Mouse (Mus musculus): ENCODE measurements around the gene Gstcd. TPM values are rescaled to one million over a fixed set of nuclear protein-coding genes. Genes with fewer than 3 reads are reported as not detected.

Gstcd gene
- polyA plus RNA-seq, 1 experiment = 0.38 TPM

DNA sequence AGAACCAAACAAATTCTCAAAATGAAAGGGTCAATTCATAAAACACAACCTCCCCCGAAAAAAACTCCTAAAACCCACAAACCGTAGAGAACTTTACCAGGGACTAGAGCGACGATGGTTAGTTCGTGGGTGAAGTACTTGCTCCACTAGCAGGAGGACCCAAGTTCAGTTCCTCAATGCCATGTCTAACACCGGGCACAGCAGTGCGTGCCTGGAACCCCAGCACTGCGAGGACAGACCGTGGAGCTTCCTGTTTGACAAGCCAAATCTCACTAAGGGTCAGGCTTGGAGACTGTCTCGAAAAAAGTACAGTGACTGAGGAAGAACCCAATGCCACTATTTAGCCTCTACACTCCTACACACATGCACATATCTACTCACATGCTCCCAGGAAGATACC lies 16.3 kb downstream of the Gstcd start:
- TF ChIP-seq TAL1 (IDR thresholded peaks at IDR 0.05; ENCODE audit: low read length) (no peak), GATA1 (IDR thresholded peaks at IDR 0.05; ENCODE audit: low read length) (no peak)
- H3K4me3 ChIP-seq (replicated peaks) = no peak overlapping the region
- peaks cover 59% of the 10 kb centered on the region for H3K36me3 ChIP-seq (ENCODE audit: control insufficient read depth)
- no peaks in the 10 kb centered on the region for H3K9me3 ChIP-seq (ENCODE audit: control insufficient read depth, low read length)
- H3K4me1 ChIP-seq (ENCODE audit: control insufficient read depth) = no peaks in the 10 kb centered on the region; the same call in 1 of the 2 replicates
- no peaks in the 10 kb centered on the region for H3K27me3 ChIP-seq (ENCODE audit: control insufficient read depth)

DNA sequence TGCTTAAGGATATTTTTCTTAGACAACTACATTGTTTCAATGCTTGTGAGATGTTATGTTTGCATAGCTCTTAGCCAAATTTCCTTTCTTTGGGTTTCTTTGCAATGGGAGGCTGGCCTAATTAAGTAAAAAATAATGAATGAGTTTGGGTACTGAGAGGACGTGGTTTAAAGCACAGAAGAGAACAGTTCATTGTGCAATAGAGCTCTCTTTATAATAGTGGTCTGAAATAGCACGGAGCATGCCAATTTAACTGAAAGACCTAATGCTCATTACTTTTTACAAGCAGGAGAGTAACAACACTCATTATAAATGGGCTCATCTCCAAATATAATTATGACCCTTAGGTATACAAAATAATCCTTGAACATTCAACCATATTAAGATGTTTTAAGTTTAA lies 39.8 kb downstream of the Gstcd start:
- H3K36me3 ChIP-seq (ENCODE audit: control insufficient read depth) = peaks cover 22% of the 10 kb centered on the region
- H3K4me3 ChIP-seq (replicated peaks) = no peak overlapping the region
- H3K27me3 ChIP-seq (ENCODE audit: control insufficient read depth) = no peaks in the 10 kb centered on the region
- TF ChIP-seq GATA1 (IDR thresholded peaks at IDR 0.05; ENCODE audit: low read length) = no peak
- TF ChIP-seq TAL1 (IDR thresholded peaks at IDR 0.05; ENCODE audit: low read length) = no peak
- no peaks in the 10 kb centered on the region for H3K9me3 ChIP-seq (ENCODE audit: control insufficient read depth, low read length)
- no peaks in the 10 kb centered on the region for H3K4me1 ChIP-seq (ENCODE audit: control insufficient read depth)

DNA sequence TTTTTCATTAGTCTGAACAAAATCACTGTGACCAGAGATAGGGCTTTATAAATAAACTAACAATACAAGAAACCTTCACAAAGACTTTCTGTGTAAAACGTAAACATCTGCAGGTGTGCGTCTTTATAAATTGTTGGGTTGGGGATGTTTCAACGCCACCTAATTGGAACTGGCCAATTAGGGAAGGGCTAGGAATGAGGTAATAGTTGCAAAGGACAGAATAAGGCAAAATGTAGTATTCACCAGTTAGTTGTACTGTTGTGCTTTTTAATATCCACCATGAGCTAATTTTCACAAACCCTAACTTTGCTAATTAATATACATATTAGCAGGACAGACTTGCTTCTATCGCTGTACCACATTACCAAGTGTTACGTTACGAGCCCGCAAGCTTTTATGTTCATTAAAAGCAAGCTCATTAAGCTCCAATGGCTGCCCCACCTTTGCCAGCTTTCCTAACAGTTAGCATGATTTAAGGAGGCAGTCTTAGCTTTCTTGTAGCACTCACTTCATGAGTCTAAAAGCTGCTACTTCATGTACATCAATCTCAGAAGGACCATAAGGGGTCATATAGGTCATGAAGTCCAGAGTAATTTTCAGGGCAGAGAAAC lies 58.6 kb downstream of the Gstcd start:
- TF ChIP-seq TAL1 (IDR thresholded peaks at IDR 0.05; ENCODE audit: low read length) (no peak), GATA1 (IDR thresholded peaks at IDR 0.05; ENCODE audit: low read length) (no peak)
- Histone ChIP-seq H3K4me3 (replicated peaks) (no peak overlapping the region), H3K9me3 (ENCODE audit: control insufficient read depth, low read length) (no peaks in the 10 kb centered on the region), H3K4me1 (ENCODE audit: control insufficient read depth) (no peaks in the 10 kb centered on the region), H3K36me3 (ENCODE audit: control insufficient read depth) (peaks cover 2% of the 10 kb centered on the region; the same call in 1 of the 2 replicates), H3K27me3 (ENCODE audit: control insufficient read depth) (no peaks in the 10 kb centered on the region)

DNA sequence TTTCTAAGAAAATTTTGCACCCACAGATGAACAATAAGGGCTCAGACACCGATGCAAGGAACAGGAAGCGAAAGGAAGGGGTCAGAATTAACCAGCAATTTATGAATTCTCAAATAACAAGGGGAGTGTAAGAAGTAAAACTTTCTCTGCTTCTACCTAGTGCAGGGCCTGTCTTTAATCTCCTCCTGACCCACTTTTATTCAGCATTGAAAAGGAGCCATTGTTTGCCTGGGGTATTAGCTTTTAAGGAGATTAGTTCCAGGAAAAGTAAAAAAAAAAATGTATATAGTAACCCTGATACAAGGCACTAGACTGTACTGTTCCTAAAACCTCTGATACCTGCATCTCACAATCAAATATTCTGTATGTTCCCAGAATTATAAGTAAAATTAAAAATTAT lies 64.9 kb downstream of the Gstcd start:
- no peak for TF ChIP-seq TAL1 (IDR thresholded peaks at IDR 0.05; ENCODE audit: low read length)
- TF ChIP-seq GATA1 (IDR thresholded peaks at IDR 0.05; ENCODE audit: low read length) = no peak
- H3K9me3 ChIP-seq (ENCODE audit: control insufficient read depth, low read length) = no peaks in the 10 kb centered on the region
- H3K4me3 ChIP-seq (replicated peaks) = no peak overlapping the region
- H3K36me3 ChIP-seq (ENCODE audit: control insufficient read depth) = peaks cover 3% of the 10 kb centered on the region
- no peaks in the 10 kb centered on the region for H3K4me1 ChIP-seq (ENCODE audit: control insufficient read depth)
- no peaks in the 10 kb centered on the region for H3K27me3 ChIP-seq (ENCODE audit: control insufficient read depth)

- Histone ChIP-seq H3K9me3 (ENCODE audit: control insufficient read depth, low read length) (no peaks in the 10 kb centered on the region), H3K4me1 (ENCODE audit: control insufficient read depth) (no peaks in the 10 kb centered on the region), H3K36me3 (ENCODE audit: control insufficient read depth) (peaks cover 18% of the 10 kb centered on the region), H3K27me3 (ENCODE audit: control insufficient read depth) (no peaks in the 10 kb centered on the region), H3K4me3 (replicated peaks) (no peak overlapping the region)
- TF ChIP-seq TAL1 (IDR thresholded peaks at IDR 0.05; ENCODE audit: low read length) = no peak
- no peak for TF ChIP-seq GATA1 (IDR thresholded peaks at IDR 0.05; ENCODE audit: low read length)
These were observed 84.6 kb downstream of the Gstcd start for GRCm38 (mm10) chr3:133007250-133007649.

DNA sequence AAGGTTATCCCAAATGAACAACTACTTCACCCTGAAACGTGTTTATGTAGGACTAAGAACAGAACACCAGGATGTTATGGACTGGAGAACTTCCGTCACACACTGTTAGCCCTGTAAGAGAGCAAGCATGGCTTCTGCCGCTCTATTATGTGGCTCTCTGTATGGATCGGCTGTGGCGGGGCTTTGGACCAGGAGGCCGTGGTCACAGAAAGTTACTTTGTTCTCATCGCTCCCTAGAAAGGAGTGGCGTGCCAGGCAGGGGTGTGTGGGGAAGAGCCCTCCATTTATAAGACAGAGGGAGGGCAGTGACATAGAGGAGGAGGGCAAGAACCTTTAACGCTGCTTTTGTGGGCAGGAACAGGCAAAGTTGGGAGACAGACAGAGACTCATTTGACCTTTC lies 95.5 kb downstream of the Gstcd start:
- no peaks in the 10 kb centered on the region for H3K27me3 ChIP-seq (ENCODE audit: control insufficient read depth)
- H3K4me1 ChIP-seq (ENCODE audit: control insufficient read depth) = no peaks in the 10 kb centered on the region
- no peaks in the 10 kb centered on the region for H3K9me3 ChIP-seq (ENCODE audit: control insufficient read depth, low read length)
- H3K36me3 ChIP-seq (ENCODE audit: control insufficient read depth) = peaks cover 31% of the 10 kb centered on the region
- no peak overlapping the region for H3K4me3 ChIP-seq (replicated peaks)
- no peak for TF ChIP-seq GATA1 (IDR thresholded peaks at IDR 0.05; ENCODE audit: low read length)
- TF ChIP-seq TAL1 (IDR thresholded peaks at IDR 0.05; ENCODE audit: low read length) = no peak

GRCm38 (mm10) chr3:132995904-132996267 lies 95.9 kb downstream of the Gstcd start:
- H3K36me3 ChIP-seq (ENCODE audit: control insufficient read depth) = peaks cover 28% of the 10 kb centered on the region
- no peaks in the 10 kb centered on the region for H3K27me3 ChIP-seq (ENCODE audit: control insufficient read depth)
- H3K9me3 ChIP-seq (ENCODE audit: control insufficient read depth, low read length) = no peaks in the 10 kb centered on the region
- no peak overlapping the region for H3K4me3 ChIP-seq (replicated peaks)
- no peaks in the 10 kb centered on the region for H3K4me1 ChIP-seq (ENCODE audit: control insufficient read depth)
- TF ChIP-seq TAL1 (IDR thresholded peaks at IDR 0.05; ENCODE audit: low read length) = no peak
- TF ChIP-seq GATA1 (IDR thresholded peaks at IDR 0.05; ENCODE audit: low read length) = no peak

- no peak overlapping the region for H3K4me3 ChIP-seq (replicated peaks)
- H3K36me3 ChIP-seq (ENCODE audit: control insufficient read depth) = peaks cover 27% of the 10 kb centered on the region
- no peaks in the 10 kb centered on the region for H3K27me3 ChIP-seq (ENCODE audit: control insufficient read depth)
- H3K9me3 ChIP-seq (ENCODE audit: control insufficient read depth, low read length) = no peaks in the 10 kb centered on the region
- no peaks in the 10 kb centered on the region for H3K4me1 ChIP-seq (ENCODE audit: control insufficient read depth)
- TF ChIP-seq GATA1 (IDR thresholded peaks at IDR 0.05; ENCODE audit: low read length) (no peak), TAL1 (IDR thresholded peaks at IDR 0.05; ENCODE audit: low read length) (no peak)
These were observed 96.5 kb downstream of the Gstcd start for GRCm38 (mm10) chr3:132995172-132995903.

DNA sequence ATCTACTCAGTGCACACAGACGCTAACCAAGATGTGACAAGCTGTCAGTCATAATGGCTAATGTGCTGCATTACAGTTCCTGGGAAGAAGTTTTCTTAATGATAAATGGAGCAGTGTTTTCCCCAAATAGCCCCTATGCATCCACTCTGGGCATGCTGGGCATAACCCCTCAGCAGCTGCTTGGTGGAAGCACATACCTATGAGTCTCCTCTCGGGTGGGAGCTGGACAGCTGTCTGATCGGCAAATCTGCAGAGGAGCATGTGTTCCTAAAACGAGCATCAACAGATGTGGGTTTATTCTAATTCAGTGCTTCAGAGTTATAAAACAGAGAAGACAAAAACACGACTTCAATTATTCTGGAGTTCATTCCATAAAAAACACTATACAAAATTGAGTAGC lies 105.6 kb downstream of the Gstcd start:
- Histone ChIP-seq H3K27me3 (ENCODE audit: control insufficient read depth) (no peaks in the 10 kb centered on the region), H3K36me3 (ENCODE audit: control insufficient read depth) (peaks cover 32% of the 10 kb centered on the region), H3K4me1 (ENCODE audit: control insufficient read depth) (no peaks in the 10 kb centered on the region), H3K9me3 (ENCODE audit: control insufficient read depth, low read length) (no peaks in the 10 kb centered on the region), H3K4me3 (replicated peaks) (no peak overlapping the region)
- no peak for TF ChIP-seq TAL1 (IDR thresholded peaks at IDR 0.05; ENCODE audit: low read length)
- TF ChIP-seq GATA1 (IDR thresholded peaks at IDR 0.05; ENCODE audit: low read length) = no peak

Measured in erythroblast, embryonic 14.5 days (primary cell).